Mouse (Mus musculus): ENCODE data around the gene 4930430F08Rik. TPM values are rescaled to one million over a fixed set of nuclear protein-coding genes. Genes with fewer than 3 reads are reported as not detected.

Gene 4930430F08Rik
- 4.7 and 6.3 TPM in 2 replicates for polyA plus RNA-seq (2012; rRNA removed; ENCODE audit: low replicate concordance)

GRCm38 (mm10) chr10:100590323-100590722 is at the start of gene 4930430F08Rik, which contains the start of gene 1700017N19Rik:
Gene 4930430F08Rik, minus strand, starts transcription at chr10:100590423.
Gene 1700017N19Rik, plus strand, starts transcription at chr10:100590484.

Other genes with a start within 250 kb of the 4930430F08Rik start
- gene Gm4302, start 249.6 kb downstream of the 4930430F08Rik start, polyA plus RNA-seq (2012; rRNA removed; ENCODE audit: low replicate concordance), result not detected in 2 replicates
- gene Gm4303, start 244.5 kb downstream of the 4930430F08Rik start, polyA plus RNA-seq (2012; rRNA removed; ENCODE audit: low replicate concordance), result not detected in 2 replicates
- not detected in 2 replicates for gene Gm4305, start 239.3 kb downstream of the 4930430F08Rik start, polyA plus RNA-seq (2012; rRNA removed; ENCODE audit: low replicate concordance)
- gene Gm4307, start 229.1 kb downstream of the 4930430F08Rik start, polyA plus RNA-seq (2012; rRNA removed; ENCODE audit: low replicate concordance), result not detected in 2 replicates
- not detected in 2 replicates for gene Gm4312, start 207.9 kb downstream of the 4930430F08Rik start, polyA plus RNA-seq (2012; rRNA removed; ENCODE audit: low replicate concordance)
- 4.7 and 9.2 TPM in 2 replicates for gene Tmtc3, start 103.1 kb downstream of the 4930430F08Rik start, polyA plus RNA-seq (2012; rRNA removed; ENCODE audit: low replicate concordance)
- gene Cep290, start 102.9 kb downstream of the 4930430F08Rik start, polyA plus RNA-seq (2012; rRNA removed; ENCODE audit: low replicate concordance), result 0.18 and 0.65 TPM in 2 replicates
- not detected in 2 replicates for gene 1700017N19Rik, start 61 bp upstream of the 4930430F08Rik start, polyA plus RNA-seq (2012; rRNA removed; ENCODE audit: low replicate concordance)